Mouse (Mus musculus) limb, embryonic 12.5 days (tissue): ENCODE measurements around the gene Ier5l. TPM values are rescaled to one million over a fixed set of nuclear protein-coding genes. Genes with fewer than 3 reads are reported as not detected.

Source experiments
- ATAC-seq: fragments of 200-750 bp; cut with Nextera tagmentation; 2 replicates; pipeline ENCODE4 v1.8.0; 2017; ENCODE audit warnings: low read depth, moderate TSS enrichment; ENCODE audit not compliant: insufficient number of reproducible peaks, insufficient read depth, low FRiP score, low TSS enrichment
- H3K27ac ChIP-seq: fragments of 300-500 bp; sonication (generic); 2 replicates; pipeline ENCODE4 v1.5.1; 2016; ENCODE audit warnings: mild to moderate bottlenecking, moderate library complexity
- H3K27me3 ChIP-seq: fragments of 300-500 bp; sonication (generic); 2 replicates; pipeline ENCODE4 v1.6.1; 2016; ENCODE audit warnings: mild to moderate bottlenecking, moderate library complexity
- H3K36me3 ChIP-seq: fragments of 300-500 bp; sonication (generic); 2 replicates; pipeline ENCODE4 v1.6.1; 2016; ENCODE audit warnings: mild to moderate bottlenecking, moderate library complexity
- H3K4me1 ChIP-seq: fragments of 300-500 bp; sonication (generic); replicated peaks from 2 replicates; pipeline ENCODE4 v1.6.1; 2016
- H3K4me2 ChIP-seq: fragments of 300-500 bp; sonication (generic); 2 replicates; pipeline ENCODE4 v1.6.1; 2016; ENCODE audit warnings: mild to moderate bottlenecking, moderate library complexity
- H3K4me3 ChIP-seq: fragments of 300-500 bp; sonication (generic); replicated peaks from 2 replicates; pipeline ENCODE4 v1.5.1; 2016; ENCODE audit warnings: mild to moderate bottlenecking
- H3K9ac ChIP-seq: fragments of 300-500 bp; sonication (generic); replicated peaks from 2 replicates; pipeline ENCODE4 v1.6.1; 2016; ENCODE audit warnings: mild to moderate bottlenecking, moderate library complexity
- H3K9me3 ChIP-seq: fragments of 300-500 bp; sonication (generic); 2 replicates; pipeline ENCODE4 v1.6.1; 2016; ENCODE audit warnings: mild to moderate bottlenecking, moderate library complexity
- WGBS: fragments of 180-500 bp; shearing (Covaris S2); methylation state at CpG from one replicate; pipeline ENCODE4 v1.1.7; 2016; 5-methylcytosine and 5-hydroxymethylcytosine counted together
- polyA plus RNA-seq: library from polyadenylated mRNA; unstranded; fragments of >200 nt; fragmentation: Nextera tagmentation; extraction: Ambion mirVana; gene quantifications from 2 replicates; pipeline ENCODE4 v1.2.1, GENCODE M21; 2016

Gene Ier5l
- 3.6 and 4.5 TPM in 2 replicates for polyA plus RNA-seq

- Histone ChIP-seq H3K9me3 (no peaks in the 10 kb centered on the region), H3K4me2 (peak within 1 kb of the TSS; percentile 98), H3K27ac (peak within 1 kb of the TSS; percentile 98), H3K36me3 (no peaks in the 10 kb centered on the region), H3K4me1 (peaks cover 19% of the 10 kb centered on the region), H3K4me3 (peak within 1 kb of the TSS; percentile 97), H3K27me3 (peaks cover 1% of the 10 kb centered on the region; the same call in 1 of the 2 replicates), H3K9ac (peak within 1 kb of the TSS; percentile 100)
- under 1% methylated on average over 37 of the region's 37 CpGs for WGBS
- peak; percentile 86 for ATAC-seq
These were observed at the start of gene Ier5l for GRCm38 (mm10) chr2:30474039-30474438. Gene Ier5l, minus strand, starts transcription at chr2:30474219.

- Histone ChIP-seq H3K4me1 (peaks cover 29% of the 10 kb centered on the region), H3K9ac (no peak overlapping the region), H3K36me3 (no peaks in the 10 kb centered on the region), H3K27ac (no peak overlapping the region), H3K9me3 (no peaks in the 10 kb centered on the region), H3K27me3 (no peaks in the 10 kb centered on the region), H3K4me2 (no peak overlapping the region), H3K4me3 (no peak overlapping the region)
- 71% methylated on average over 8 of the region's 8 CpGs for WGBS
- no peak for ATAC-seq
These were observed 49.7 kb upstream of the Ier5l start for GRCm38 (mm10) chr2:30523727-30524126.

- WGBS = 76% methylated on average over 16 of the region's 16 CpGs
These were observed 36.8 kb upstream of the Ier5l start for GRCm38 (mm10) chr2:30510711-30511380.

DNA sequence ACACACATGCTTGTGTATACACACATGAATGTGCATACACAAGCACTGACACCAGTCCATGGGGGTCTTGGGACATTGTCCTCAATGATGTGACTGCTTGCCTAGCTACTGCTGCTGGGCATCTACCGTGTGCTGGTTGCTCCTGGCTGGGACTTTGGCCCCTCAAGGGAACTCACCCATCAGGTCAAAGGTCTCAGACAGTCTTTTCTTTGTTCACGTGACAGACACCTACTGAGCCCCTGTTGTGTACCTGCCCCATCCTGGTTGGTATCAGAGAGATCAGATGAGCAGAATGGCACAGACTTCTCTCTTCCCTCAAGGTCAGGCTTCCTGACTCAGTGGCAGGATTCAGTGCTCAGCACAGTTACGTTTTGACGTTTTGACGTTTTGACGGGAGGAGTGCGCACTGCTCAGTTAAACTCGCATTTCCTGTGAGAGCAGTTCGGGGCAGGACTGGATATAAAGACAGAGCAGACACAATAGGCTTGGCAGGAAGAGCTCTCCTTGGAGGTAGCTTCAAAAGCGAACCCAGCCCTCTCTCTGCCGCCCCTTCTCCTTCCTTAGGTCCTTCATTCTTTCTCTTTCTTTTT lies 33.2 kb upstream of the Ier5l start:
- no peak overlapping the region for H3K4me2 ChIP-seq
- H3K4me3 ChIP-seq = no peak overlapping the region
- no peak overlapping the region for H3K9ac ChIP-seq
- no peaks in the 10 kb centered on the region for H3K9me3 ChIP-seq
- no peaks in the 10 kb centered on the region for H3K36me3 ChIP-seq
- H3K27ac ChIP-seq = no peak overlapping the region
- ATAC-seq = no peak
- H3K27me3 ChIP-seq = no peaks in the 10 kb centered on the region
- WGBS = 70% methylated on average over 11 of the region's 11 CpGs
- peaks cover 11% of the 10 kb centered on the region; the same call in 1 of the 2 replicates for H3K4me1 ChIP-seq

More at GRCm38 (mm10) chr2:30510711-30511380, 36.8 kb upstream of the Ier5l start:
- no peaks in the 10 kb centered on the region for H3K36me3 ChIP-seq
- H3K9me3 ChIP-seq = no peaks in the 10 kb centered on the region
- H3K9ac ChIP-seq = 0 out of 2 replicates have a peak overlapping the region, but pooled peaks have one; percentile 27
- H3K4me3 ChIP-seq = no peak overlapping the region
- H3K4me1 ChIP-seq = no peaks in the 10 kb centered on the region; the same call in 1 of the 2 replicates
- H3K27ac ChIP-seq = no peak overlapping the region; the same call in 1 of the 2 replicates
- ATAC-seq = no peak
- H3K27me3 ChIP-seq = no peaks in the 10 kb centered on the region
- H3K4me2 ChIP-seq = no peak overlapping the region

DNA sequence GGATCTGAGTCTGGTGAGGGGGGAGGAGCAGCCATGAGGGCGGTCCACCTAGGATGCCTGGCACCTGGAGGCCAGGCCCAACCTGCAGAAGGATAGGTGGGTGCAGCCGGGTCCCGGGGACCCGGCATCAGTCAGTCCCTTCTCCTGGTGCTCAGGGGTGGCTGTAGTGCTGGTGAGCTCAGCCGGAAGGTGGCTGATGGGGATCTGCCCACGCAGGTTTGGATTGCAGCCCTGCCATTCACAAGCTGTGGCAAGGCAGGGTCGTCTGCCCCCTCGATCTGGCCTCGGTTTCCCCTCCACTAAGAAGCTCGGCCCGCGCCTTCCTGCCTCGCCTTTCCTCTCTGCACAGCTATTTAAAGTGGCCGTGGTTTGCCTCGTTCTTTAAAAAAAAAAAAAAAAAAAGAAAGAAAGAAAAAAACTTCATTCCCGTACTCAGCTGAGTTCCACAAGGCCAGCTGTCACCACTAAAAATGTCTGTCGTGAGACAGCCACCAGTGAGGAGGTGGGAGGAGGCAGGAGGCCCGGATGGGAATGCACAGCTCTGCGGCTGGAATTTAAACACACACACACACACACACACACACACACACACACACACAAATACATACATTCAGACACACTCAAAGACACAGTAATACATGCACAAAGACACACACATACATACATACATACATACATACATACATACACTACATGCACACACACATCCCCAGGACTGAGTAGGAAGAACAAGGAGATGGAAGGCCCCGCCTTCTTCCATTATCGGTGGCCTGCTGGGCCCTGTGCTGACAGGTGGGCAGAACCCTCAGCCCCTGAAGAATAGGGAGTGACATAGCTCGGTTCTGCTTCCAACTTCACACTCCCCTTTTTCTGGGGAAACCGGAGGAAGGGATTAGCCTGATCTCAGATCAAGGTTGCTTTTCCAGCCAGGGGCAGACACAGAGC lies 29.9 kb upstream of the Ier5l start:
- H3K4me2 ChIP-seq = no peak overlapping the region
- no peaks in the 10 kb centered on the region for H3K9me3 ChIP-seq
- WGBS = 43% methylated on average over 23 of the region's 23 CpGs
- no peak overlapping the region for H3K9ac ChIP-seq
- H3K27ac ChIP-seq = peak overlapping the region; percentile 73
- H3K27me3 ChIP-seq = no peaks in the 10 kb centered on the region
- peaks cover 17% of the 10 kb centered on the region; the same call in 1 of the 2 replicates for H3K4me1 ChIP-seq
- H3K36me3 ChIP-seq = no peaks in the 10 kb centered on the region
- no peak overlapping the region for H3K4me3 ChIP-seq
- peak; percentile 43; the same call in 1 of the 2 replicates for ATAC-seq

DNA sequence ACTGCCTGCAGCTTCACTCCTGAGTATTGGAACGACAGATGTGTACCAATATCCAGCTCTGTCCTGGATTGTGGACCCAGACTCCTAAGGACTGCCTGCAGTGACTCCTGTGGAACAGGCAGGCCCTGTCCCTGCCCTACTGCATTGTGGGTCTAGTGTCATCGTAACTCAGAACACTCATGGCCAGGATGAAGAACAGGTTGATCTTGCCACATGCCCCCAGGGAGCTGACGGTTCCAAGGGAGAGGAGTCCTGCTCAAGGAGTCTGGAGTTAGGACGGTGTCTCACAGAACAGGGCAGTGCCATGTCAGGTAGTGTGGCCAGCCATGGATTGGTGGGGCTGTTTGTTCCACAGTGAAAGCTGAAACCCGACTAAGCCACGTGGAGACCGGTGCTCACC lies 27.7 kb upstream of the Ier5l start:
- peaks cover 17% of the 10 kb centered on the region; the same call in 1 of the 2 replicates for H3K4me1 ChIP-seq
- no peak for ATAC-seq
- H3K4me3 ChIP-seq = no peak overlapping the region
- H3K36me3 ChIP-seq = no peaks in the 10 kb centered on the region
- H3K9ac ChIP-seq = no peak overlapping the region
- H3K9me3 ChIP-seq = no peaks in the 10 kb centered on the region
- 65% methylated on average over 7 of the region's 7 CpGs for WGBS
- H3K27me3 ChIP-seq = no peaks in the 10 kb centered on the region
- no peak overlapping the region for H3K27ac ChIP-seq
- H3K4me2 ChIP-seq = no peak overlapping the region

GRCm38 (mm10) chr2:30495909-30496861 lies 22.2 kb upstream of the Ier5l start:
- no peaks in the 10 kb centered on the region for H3K36me3 ChIP-seq
- peak; percentile 92 for ATAC-seq

DNA sequence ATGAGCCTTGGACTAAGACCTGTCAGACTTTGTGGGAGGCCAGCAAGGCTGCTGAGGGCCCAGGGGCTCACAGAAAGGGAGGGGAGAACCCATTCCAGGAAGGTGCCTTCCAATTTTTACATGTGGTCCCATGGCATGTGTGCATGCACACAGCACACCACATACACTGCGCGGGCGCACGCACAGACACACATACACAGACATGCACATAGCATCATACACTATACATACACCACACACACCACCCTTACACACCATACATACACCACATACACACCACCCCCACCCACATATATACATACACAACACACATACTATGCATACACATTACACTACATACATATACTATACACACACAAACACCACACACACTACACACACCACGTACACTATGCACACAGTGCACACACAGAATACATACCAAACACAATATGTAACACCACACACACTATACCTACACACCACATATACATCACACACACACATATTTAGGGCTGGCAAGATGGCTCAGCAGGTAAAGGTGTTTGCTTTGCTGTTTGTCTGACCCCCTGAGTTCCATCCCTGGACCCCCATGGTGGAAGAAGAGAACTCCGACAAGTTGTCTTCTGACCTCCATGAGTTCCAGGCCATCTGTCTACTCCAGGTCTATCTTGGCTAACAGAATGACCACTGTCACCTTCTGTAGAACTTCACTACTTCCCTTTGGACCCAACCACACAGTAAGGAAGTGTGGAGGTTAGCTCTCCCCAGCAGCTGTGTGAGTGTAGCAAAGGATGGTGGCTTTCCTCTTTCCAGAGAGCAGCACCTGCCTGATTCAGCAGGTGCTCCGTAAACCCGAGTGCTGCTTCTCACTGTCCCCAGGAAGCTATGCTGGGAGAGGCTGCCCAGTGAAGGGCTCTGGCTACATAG lies 21.2 kb upstream of the Ier5l start:
- H3K27me3 ChIP-seq = no peaks in the 10 kb centered on the region
- H3K36me3 ChIP-seq = no peaks in the 10 kb centered on the region
- no peaks in the 10 kb centered on the region for H3K9me3 ChIP-seq
- peak; percentile 63 for ATAC-seq
- H3K4me1 ChIP-seq = peaks cover 8% of the 10 kb centered on the region
- no peak overlapping the region for H3K4me3 ChIP-seq
- H3K27ac ChIP-seq = no peak overlapping the region
- peak overlapping the region; percentile 12; the same call in 1 of the 2 replicates for H3K9ac ChIP-seq
- WGBS = 78% methylated on average over 8 of the region's 8 CpGs
- peak overlapping the region; percentile 58 for H3K4me2 ChIP-seq

More at GRCm38 (mm10) chr2:30495909-30496861, 22.2 kb upstream of the Ier5l start:
- 0 out of 2 replicates have a peak overlapping the region, but pooled peaks have one; percentile 17 for H3K27ac ChIP-seq
- peak overlapping the region; percentile 34 for H3K4me3 ChIP-seq
- H3K27me3 ChIP-seq = no peaks in the 10 kb centered on the region
- peak overlapping the region; percentile 12; the same call in 1 of the 2 replicates for H3K9ac ChIP-seq
- H3K4me2 ChIP-seq = peak overlapping the region; percentile 58
- WGBS = 29% methylated on average over 22 of the region's 22 CpGs
- no peaks in the 10 kb centered on the region for H3K9me3 ChIP-seq
- H3K4me1 ChIP-seq = peaks cover 8% of the 10 kb centered on the region

GRCm38 (mm10) chr2:30490384-30490783 lies 16.4 kb upstream of the Ier5l start:
- no peak overlapping the region for H3K27ac ChIP-seq
- no peak overlapping the region for H3K9ac ChIP-seq
- ATAC-seq = no peak
- no peak overlapping the region for H3K4me3 ChIP-seq
- H3K36me3 ChIP-seq = no peaks in the 10 kb centered on the region
- WGBS = 57% methylated on average over 2 of the region's 2 CpGs
- peaks cover 6% of the 10 kb centered on the region; the same call in 1 of the 2 replicates for H3K4me1 ChIP-seq
- no peak overlapping the region for H3K4me2 ChIP-seq
- H3K9me3 ChIP-seq = no peaks in the 10 kb centered on the region
- H3K27me3 ChIP-seq = no peaks in the 10 kb centered on the region
